Mouse (Mus musculus): Measurements from ENCODE around the gene Klhl29.

Gene Klhl29

GRCm38 (mm10) chr12:5211884-5212283, 163.6 kb downstream of the Klhl29 start:
- no peak for TF ChIP-seq NANOG (IDR thresholded peaks at IDR 0.05; ENCODE audit: borderline replicate concordance, low read length)
- TF ChIP-seq POU5F1 (IDR thresholded peaks at IDR 0.05; ENCODE audit: borderline replicate concordance, low read length), result no peak
- TF ChIP-seq CTCF (conservative IDR thresholded peaks at IDR 0.05; ENCODE audit: low read length), result no peak
- peaks cover 33% of the 10 kb centered on the region for H3K4me1 ChIP-seq (replicated peaks; ENCODE audit: low read depth, low read length)
- no peaks in the 10 kb centered on the region for H3K36me3 ChIP-seq (ENCODE audit: insufficient read depth, low read length)
- no peak overlapping the region for H3K4me3 ChIP-seq (replicated peaks; ENCODE audit: low read length)
- H3K9me3 ChIP-seq (ENCODE audit: low read length), result peaks cover 4% of the 10 kb centered on the region; the same call in 1 of the 2 replicates
- peaks cover 25% of the 10 kb centered on the region for H3K27me3 ChIP-seq (ENCODE audit: insufficient read depth, low read length)

- H3K4me3 ChIP-seq (replicated peaks; ENCODE audit: low read length), result no peak overlapping the region
- H3K27me3 ChIP-seq (ENCODE audit: insufficient read depth, low read length), result peaks cover 33% of the 10 kb centered on the region
- peaks cover 4% of the 10 kb centered on the region; the same call in 1 of the 2 replicates for H3K9me3 ChIP-seq (ENCODE audit: low read length)
- TF ChIP-seq NANOG (IDR thresholded peaks at IDR 0.05; ENCODE audit: borderline replicate concordance, low read length) (no peak), CTCF (conservative IDR thresholded peaks at IDR 0.05; ENCODE audit: low read length) (no peak)
- no peaks in the 10 kb centered on the region for H3K36me3 ChIP-seq (ENCODE audit: insufficient read depth, low read length)
- H3K4me1 ChIP-seq (replicated peaks; ENCODE audit: low read depth, low read length), result peaks cover 28% of the 10 kb centered on the region
Observed at GRCm38 (mm10) chr12:5210786-5211185, 164.7 kb downstream of the Klhl29 start.

GRCm38 (mm10) chr12:5207941-5208905, 167.3 kb downstream of the Klhl29 start:
- H3K4me3 ChIP-seq (replicated peaks; ENCODE audit: low read length), result no peak overlapping the region
- H3K27me3 ChIP-seq (ENCODE audit: insufficient read depth, low read length), result peaks cover 25% of the 10 kb centered on the region
- H3K36me3 ChIP-seq (ENCODE audit: insufficient read depth, low read length), result no peaks in the 10 kb centered on the region
- H3K4me1 ChIP-seq (replicated peaks; ENCODE audit: low read depth, low read length), result peaks cover 21% of the 10 kb centered on the region
- H3K9me3 ChIP-seq (ENCODE audit: low read length), result peaks cover 4% of the 10 kb centered on the region; the same call in 1 of the 2 replicates
- no peak for TF ChIP-seq CTCF (conservative IDR thresholded peaks at IDR 0.05; ENCODE audit: low read length)
- TF ChIP-seq NANOG (IDR thresholded peaks at IDR 0.05; ENCODE audit: borderline replicate concordance, low read length), result no peak
- TF ChIP-seq POU5F1 (IDR thresholded peaks at IDR 0.05; ENCODE audit: borderline replicate concordance, low read length), result no peak

DNA sequence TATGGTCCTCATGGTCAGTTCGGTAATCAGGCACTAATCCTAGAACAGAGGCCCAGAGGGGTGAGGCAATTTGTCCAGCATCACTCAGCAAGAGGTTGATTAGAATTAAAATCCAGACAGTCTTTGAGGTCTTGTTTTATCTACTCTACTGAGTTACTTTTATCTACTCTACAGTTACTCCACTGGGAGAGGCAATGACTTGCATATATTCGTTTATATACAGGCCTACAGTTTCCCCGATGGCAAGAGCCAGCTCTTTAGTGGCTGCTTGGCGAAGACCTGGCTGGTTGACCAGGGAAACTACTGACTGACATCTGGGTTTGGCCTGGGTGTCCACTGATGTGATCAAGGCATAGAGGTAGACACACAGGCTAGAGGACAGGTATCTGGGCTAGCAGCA, 168.3 kb downstream of the Klhl29 start:
- H3K9me3 ChIP-seq (ENCODE audit: low read length), result peaks cover 4% of the 10 kb centered on the region; the same call in 1 of the 2 replicates
- no peaks in the 10 kb centered on the region for H3K36me3 ChIP-seq (ENCODE audit: insufficient read depth, low read length)
- no peak overlapping the region for H3K4me3 ChIP-seq (replicated peaks; ENCODE audit: low read length)
- H3K4me1 ChIP-seq (replicated peaks; ENCODE audit: low read depth, low read length), result peaks cover 16% of the 10 kb centered on the region
- H3K27me3 ChIP-seq (ENCODE audit: insufficient read depth, low read length), result peaks cover 25% of the 10 kb centered on the region
- TF ChIP-seq NANOG (IDR thresholded peaks at IDR 0.05; ENCODE audit: borderline replicate concordance, low read length) (no peak), POU5F1 (IDR thresholded peaks at IDR 0.05; ENCODE audit: borderline replicate concordance, low read length) (no peak), CTCF (conservative IDR thresholded peaks at IDR 0.05; ENCODE audit: low read length) (no peak)

GRCm38 (mm10) chr12:5204071-5204840, 171.2 kb downstream of the Klhl29 start:
- H3K9me3 ChIP-seq (ENCODE audit: low read length), result peaks cover 4% of the 10 kb centered on the region; the same call in 1 of the 2 replicates

GRCm38 (mm10) chr12:5203385-5203784, 172.1 kb downstream of the Klhl29 start:
- H3K27me3 ChIP-seq (ENCODE audit: insufficient read depth, low read length), result peaks cover 14% of the 10 kb centered on the region
- no peaks in the 10 kb centered on the region for H3K9me3 ChIP-seq (ENCODE audit: low read length)
- TF ChIP-seq POU5F1 (IDR thresholded peaks at IDR 0.05; ENCODE audit: borderline replicate concordance, low read length), result no peak
- no peak for TF ChIP-seq CTCF (conservative IDR thresholded peaks at IDR 0.05; ENCODE audit: low read length)
- no peak for TF ChIP-seq NANOG (IDR thresholded peaks at IDR 0.05; ENCODE audit: borderline replicate concordance, low read length)
- H3K36me3 ChIP-seq (ENCODE audit: insufficient read depth, low read length), result no peaks in the 10 kb centered on the region
- H3K4me1 ChIP-seq (replicated peaks; ENCODE audit: low read depth, low read length), result no peaks in the 10 kb centered on the region
- H3K4me3 ChIP-seq (replicated peaks; ENCODE audit: low read length), result no peak overlapping the region

More at GRCm38 (mm10) chr12:5204071-5204840, 171.2 kb downstream of the Klhl29 start:
- Histone ChIP-seq H3K36me3 (ENCODE audit: insufficient read depth, low read length) (no peaks in the 10 kb centered on the region), H3K4me3 (replicated peaks; ENCODE audit: low read length) (no peak overlapping the region), H3K27me3 (ENCODE audit: insufficient read depth, low read length) (peaks cover 20% of the 10 kb centered on the region), H3K4me1 (replicated peaks; ENCODE audit: low read depth, low read length) (no peaks in the 10 kb centered on the region)
- TF ChIP-seq CTCF (conservative IDR thresholded peaks at IDR 0.05; ENCODE audit: low read length) (no peak), NANOG (IDR thresholded peaks at IDR 0.05; ENCODE audit: borderline replicate concordance, low read length) (no peak), POU5F1 (IDR thresholded peaks at IDR 0.05; ENCODE audit: borderline replicate concordance, low read length) (no peak)

DNA sequence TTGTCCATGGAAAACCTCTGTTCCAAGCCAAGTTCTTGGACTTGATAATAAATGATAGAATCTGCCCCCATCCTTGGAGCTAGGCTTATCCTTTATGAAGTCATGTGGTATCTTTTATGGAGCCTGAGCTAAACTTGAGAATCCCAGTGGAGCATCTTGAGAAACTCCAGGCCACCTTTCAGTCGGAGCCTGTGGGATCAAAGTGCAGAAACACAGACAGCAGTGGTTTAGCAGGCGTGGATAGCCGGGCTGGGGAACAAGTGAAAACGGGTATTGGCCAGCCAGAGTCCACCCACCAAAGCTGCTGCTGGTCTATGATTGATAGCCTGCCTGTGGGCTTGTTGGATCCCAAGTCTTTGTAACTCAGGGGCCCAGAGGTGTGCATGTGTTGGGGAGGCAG, 177.2 kb downstream of the Klhl29 start:
- Histone ChIP-seq H3K36me3 (ENCODE audit: insufficient read depth, low read length) (no peaks in the 10 kb centered on the region), H3K9me3 (ENCODE audit: low read length) (no peaks in the 10 kb centered on the region), H3K4me1 (replicated peaks; ENCODE audit: low read depth, low read length) (no peaks in the 10 kb centered on the region), H3K27me3 (ENCODE audit: insufficient read depth, low read length) (peaks cover 10% of the 10 kb centered on the region), H3K4me3 (replicated peaks; ENCODE audit: low read length) (no peak overlapping the region)
- TF ChIP-seq CTCF (conservative IDR thresholded peaks at IDR 0.05; ENCODE audit: low read length) (no peak), NANOG (IDR thresholded peaks at IDR 0.05; ENCODE audit: borderline replicate concordance, low read length) (no peak), POU5F1 (IDR thresholded peaks at IDR 0.05; ENCODE audit: borderline replicate concordance, low read length) (no peak)

GRCm38 (mm10) chr12:5194176-5194575, 181.3 kb downstream of the Klhl29 start:
- no peaks in the 10 kb centered on the region for H3K9me3 ChIP-seq (ENCODE audit: low read length)
- TF ChIP-seq NANOG (IDR thresholded peaks at IDR 0.05; ENCODE audit: borderline replicate concordance, low read length) (no peak), POU5F1 (IDR thresholded peaks at IDR 0.05; ENCODE audit: borderline replicate concordance, low read length) (no peak), CTCF (conservative IDR thresholded peaks at IDR 0.05; ENCODE audit: low read length) (no peak)
- peaks cover 35% of the 10 kb centered on the region for H3K4me1 ChIP-seq (replicated peaks; ENCODE audit: low read depth, low read length)
- no peak overlapping the region for H3K4me3 ChIP-seq (replicated peaks; ENCODE audit: low read length)
- peaks cover 33% of the 10 kb centered on the region for H3K27me3 ChIP-seq (ENCODE audit: insufficient read depth, low read length)
- H3K36me3 ChIP-seq (ENCODE audit: insufficient read depth, low read length), result no peaks in the 10 kb centered on the region

Measured in E14TG2a.4 (cell line).